Mouse (Mus musculus) CH12.LX (cell line): ENCODE measurements around the gene 9830107B12Rik. TPM values are rescaled to one million over a fixed set of nuclear protein-coding genes. Genes with fewer than 3 reads are reported as not detected.

ENCODE experiments used
- DNase-seq: peaks from one replicate; pipeline ENCODE4 v3.0.0-alpha.2; 2013; ENCODE audit errors: extremely low read depth
- H3K27ac ChIP-seq: 2 replicates; pipeline ENCODE4 v1.5.1; 2012; ENCODE audit warnings: low read depth, mild to moderate bottlenecking, control low read depth, moderate library complexity; ENCODE audit not compliant: insufficient read depth
- H3K27me3 ChIP-seq: replicated peaks from 2 replicates; pipeline ENCODE3; 2012; ENCODE audit warnings: inconsistent platforms
- H3K36me3 ChIP-seq, 2 experiments: replicated peaks in 1 of 2; 2 replicates each; pipeline versions ENCODE3 to v1.6.1; 2012; ENCODE audit warnings: inconsistent platforms in 1 of 2, low read length in 1 of 2, mild to moderate bottlenecking in 1 of 2, mixed read lengths in 1 of 2, moderate library complexity in 1 of 2; ENCODE audit not compliant: control insufficient read depth in 1 of 2, insufficient read depth in 1 of 2
- H3K4me1 ChIP-seq, 2 experiments: 2 replicates each; pipeline ENCODE4 v1.6.1; 2012; ENCODE audit warnings: inconsistent platforms in 1 of 2, moderate library complexity in 1 of 2; ENCODE audit not compliant: insufficient read depth in 2 of 2, control insufficient read depth in 1 of 2
- H3K4me2 ChIP-seq: 2 replicates; pipeline ENCODE4 v1.6.1; 2012; ENCODE audit warnings: low read depth, mild to moderate bottlenecking, control low read depth; ENCODE audit not compliant: poor library complexity, insufficient read depth, severe bottlenecking
- H3K4me3 ChIP-seq, 3 experiments: fragments of 150-350 bp in 1 of 3; sonication (generic) in 1 of 3; replicated peaks in 1 of 3; 2 replicates each; pipeline versions ENCODE3 to v1.5.1; 2011 to 2012; ENCODE audit warnings: low read depth in 2 of 3, low read length in 2 of 3, mild to moderate bottlenecking in 2 of 3, moderate library complexity in 2 of 3, control low read depth in 1 of 3, improper control_type of control experiment in 1 of 3, inconsistent platforms in 1 of 3, mixed read lengths in 1 of 3; ENCODE audit not compliant: poor library complexity in 1 of 3
- H3K79me2 ChIP-seq: replicated peaks from 2 replicates; pipeline ENCODE4 v1.6.1; 2012; ENCODE audit warnings: mild to moderate bottlenecking, moderate library complexity; ENCODE audit not compliant: control insufficient read depth, poor library complexity, insufficient read depth, severe bottlenecking; ENCODE audit errors: extremely low read depth
- H3K9ac ChIP-seq: 2 replicates; pipeline ENCODE4 v1.6.1; 2012; ENCODE audit warnings: low read depth, mild to moderate bottlenecking, control low read depth, moderate library complexity; ENCODE audit not compliant: insufficient read depth
- H3K9me3 ChIP-seq: replicated peaks from 2 replicates; pipeline ENCODE3; 2012; ENCODE audit warnings: low read length, inconsistent platforms, mixed read lengths
- CHD1 ChIP-seq: IDR thresholded peaks from 2 replicates; pipeline ENCODE4 v1.6.1; 2012; ENCODE audit warnings: low read depth, low read length, improper control_type of control experiment, inconsistent platforms
- CHD2 ChIP-seq: IDR thresholded peaks from 2 replicates; pipeline ENCODE4 v1.6.1; 2011; ENCODE audit warnings: low read length, improper control_type of control experiment
- CTCF ChIP-seq, 2 experiments: IDR thresholded peaks in 1 of 2; conservative IDR thresholded peaks in 1 of 2; 2 replicates each; pipeline ENCODE4 v1.5.1; 2011 to 2012; ENCODE audit warnings: low read depth in 2 of 2, low read length in 2 of 2, improper control_type of control experiment in 1 of 2, inconsistent platforms in 1 of 2, mild to moderate bottlenecking in 1 of 2, moderate library complexity in 1 of 2
- ETS1 ChIP-seq: conservative IDR thresholded peaks from 2 replicates; pipeline ENCODE4 v1.6.1; 2012; ENCODE audit warnings: low read depth, mild to moderate bottlenecking, inconsistent platforms, low read length, improper control_type of control experiment, moderate library complexity
- GABPA ChIP-seq: IDR thresholded peaks from 2 replicates; pipeline ENCODE4 v1.6.1; 2012; ENCODE audit warnings: low read depth, low read length, improper control_type of control experiment, inconsistent platforms; ENCODE audit not compliant: insufficient replicate concordance
- IRF4 ChIP-seq: IDR thresholded peaks from 2 replicates; pipeline ENCODE4 v1.6.1; 2014; ENCODE audit warnings: low read depth, mild to moderate bottlenecking, inconsistent platforms, low read length, improper control_type of control experiment
- JUN ChIP-seq: IDR thresholded peaks from 2 replicates; pipeline ENCODE4 v1.6.1; 2011; ENCODE audit warnings: low read depth, mild to moderate bottlenecking, low read length, improper control_type of control experiment, moderate library complexity; ENCODE audit not compliant: insufficient read depth
- RAD21 ChIP-seq: IDR thresholded peaks from 2 replicates; pipeline ENCODE4 v1.6.1; 2011; ENCODE audit warnings: low read depth, mild to moderate bottlenecking, low read length, improper control_type of control experiment, moderate library complexity
- SIN3A ChIP-seq: IDR thresholded peaks from 2 replicates; pipeline ENCODE4 v1.6.1; 2012; ENCODE audit warnings: low read length, improper control_type of control experiment, inconsistent platforms
- SMC3 ChIP-seq: IDR thresholded peaks from 2 replicates; pipeline ENCODE4 v1.6.1; 2011; ENCODE audit warnings: low read depth, low read length, improper control_type of control experiment
- USF1 ChIP-seq: IDR thresholded peaks from 2 replicates; pipeline ENCODE4 v1.6.1; 2014; ENCODE audit warnings: low read depth, mild to moderate bottlenecking, inconsistent platforms, low read length, improper control_type of control experiment
- USF2 ChIP-seq: conservative IDR thresholded peaks from 2 replicates; pipeline ENCODE4 v1.6.1; 2011; ENCODE audit warnings: low read depth, low read length, improper control_type of control experiment
- dilution Hi-C: fragments of 300-500 bp; cut with MboI; formaldehyde crosslinking; loops from 2 replicates; pipeline ENCODE4 v1.14.3; 2020; ENCODE audit warnings: low sequenced_read_pairs; ENCODE audit not compliant: extremely low pct_unique_long_range_greater_than_20kb, extremely low pct_ligation_motif_present
- in situ Hi-C: fragments of 300-500 bp; cut with MboI; formaldehyde crosslinking; loops from 3 replicates; pipeline ENCODE4 v1.14.3; 2019; ENCODE audit warnings: low sequenced_read_pairs, low pct_ligation_motif_present, low pct_unique_long_range_greater_than_20kb, mixed read lengths
- polyA plus RNA-seq: library from polyadenylated mRNA; unstranded; fragments of >175 nt; gene quantifications from 2 replicates; pipeline ENCODE4 v1.2.1, GENCODE M21; 2012; ENCODE audit warnings: low read depth; ENCODE audit not compliant: insufficient read length
- total RNA-seq, 2 experiments: library from RNA; depleted of rRNA; stranded (reverse); fragments of 300-350 nt in 1 of 2; fragments of >200 nt in 1 of 2; gene quantifications; 2 replicates each; pipeline ENCODE4 v1.2.3; 2012 to 2014

Gene 9830107B12Rik
- total and polyA plus RNA-seq, 3 experiments, result not detected

DNA sequence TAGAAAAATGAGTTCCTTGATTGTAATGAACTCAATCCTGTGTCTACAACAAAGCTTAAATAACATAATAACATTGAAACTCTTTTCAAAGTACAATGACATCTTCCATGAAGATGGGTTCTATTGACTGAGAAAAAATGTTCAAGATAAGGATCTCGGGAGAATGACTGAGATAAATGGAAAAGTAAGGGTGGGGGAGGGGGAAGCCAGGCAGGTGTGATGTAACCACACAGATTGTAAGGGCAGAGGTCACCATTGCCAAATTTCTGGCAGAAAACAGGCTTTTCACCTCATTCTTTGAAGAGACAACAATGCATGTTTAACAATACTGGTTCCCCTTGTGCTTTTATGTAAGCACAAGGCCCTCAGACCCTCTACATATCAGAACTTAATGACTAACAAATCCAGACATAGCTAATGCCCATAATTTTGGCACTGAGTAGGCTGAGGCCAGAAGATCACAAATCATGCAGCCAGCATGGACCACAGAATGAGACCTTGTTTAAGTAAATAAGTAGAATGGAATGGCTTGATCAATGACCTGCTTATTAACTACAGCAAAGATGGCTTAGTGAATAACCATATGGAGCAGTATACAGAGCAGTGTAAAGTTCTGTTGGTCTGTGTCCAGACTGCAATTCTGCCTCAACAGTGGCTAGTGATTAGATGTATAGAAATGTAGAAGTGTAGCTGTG is 11.5 kb upstream of the 9830107B12Rik start:
- no peak overlapping the region for H3K4me3 ChIP-seq

GRCm38 (mm10) chr17:48132810-48133209 is 13.3 kb downstream of the 9830107B12Rik start:
- dilution Hi-C loops (no loop called here), in situ Hi-C loops (no loop called here)
- no peak overlapping the region for H3K9ac ChIP-seq
- no peak for TF ChIP-seq CHD2
- TF ChIP-seq GABPA, result no peak
- H3K9me3 ChIP-seq, result no peaks in the 10 kb centered on the region
- no peaks in the 10 kb centered on the region for H3K27me3 ChIP-seq
- no peak overlapping the region for H3K27ac ChIP-seq
- no peaks in the 10 kb centered on the region for H3K4me1 ChIP-seq
- H3K4me2 ChIP-seq, result no peak overlapping the region
- H3K36me3 ChIP-seq, result no peaks in the 10 kb centered on the region
- H3K4me3 ChIP-seq, result no peak overlapping the region
- H3K79me2 ChIP-seq, result no peaks in the 10 kb centered on the region
- no peak for DNase-seq

More for the DNA sequence above, 11.5 kb upstream of the 9830107B12Rik start:
- no peak overlapping the region for H3K27ac ChIP-seq
- in situ Hi-C loops, result no loop called here
- no peaks in the 10 kb centered on the region for H3K4me1 ChIP-seq
- H3K79me2 ChIP-seq, result no peaks in the 10 kb centered on the region
- H3K36me3 ChIP-seq, result no peaks in the 10 kb centered on the region
- no peaks in the 10 kb centered on the region for H3K9me3 ChIP-seq
- no peak for DNase-seq
- H3K4me2 ChIP-seq, result no peak overlapping the region
- H3K9ac ChIP-seq, result no peak overlapping the region
- dilution Hi-C loops, result no loop called here
- no peaks in the 10 kb centered on the region for H3K27me3 ChIP-seq
- TF ChIP-seq ETS1 (no peak), USF1 (no peak)

- H3K36me3 ChIP-seq, result no peaks in the 10 kb centered on the region
- no peak for DNase-seq
- dilution Hi-C loops (no loop called here), in situ Hi-C loops (loop anchor here (25.0 kb wide), 1 partner anchor 167 kb away; the partner anchor contains the start of gene Treml2)
- peaks cover 17 to 25% of the 10 kb centered on the region in 2 experiments for H3K4me1 ChIP-seq
- peaks cover 11% of the 10 kb centered on the region for H3K9me3 ChIP-seq
- H3K9ac ChIP-seq, result no peak overlapping the region
- no peak overlapping the region for H3K4me2 ChIP-seq
- no peak overlapping the region for H3K4me3 ChIP-seq
- H3K79me2 ChIP-seq, result no peaks in the 10 kb centered on the region
- no peaks in the 10 kb centered on the region for H3K27me3 ChIP-seq
- no peak for TF ChIP-seq CHD1
- no peak overlapping the region for H3K27ac ChIP-seq
These were observed 25.6 kb downstream of the 9830107B12Rik start for GRCm38 (mm10) chr17:48120456-48120855.

- DNase-seq, result peak; percentile 84
- H3K9me3 ChIP-seq, result peaks cover 11% of the 10 kb centered on the region
- no peaks in the 10 kb centered on the region for H3K27me3 ChIP-seq
- H3K9ac ChIP-seq, result no peak overlapping the region
- TF ChIP-seq USF2 (no peak), JUN (no peak), IRF4 (0 out of 2 replicates have a peak, but pooled peaks have one; percentile 9), CTCF (conservative IDR thresholded peaks at IDR 0.05 in 1 of 2, IDR thresholded peaks at IDR 0.05 in 1 of 2; ENCODE audit: low read depth in 2 of 2, low read length in 2 of 2) (peak; percentile 80 to 99), SMC3 (peak; percentile 20; the same call in 1 of the 2 replicates), RAD21 (peak; percentile 46), ETS1 (no peak), SIN3A (no peak)
- H3K4me3 ChIP-seq, result no peak overlapping the region
- in situ Hi-C loops, result loop anchor here (10.0 to 25.0 kb wide), 2 partner anchors 168 to 215 kb away; partner anchors contain the start of gene Treml2
- H3K27ac ChIP-seq, result no peak overlapping the region
- no peaks in the 10 kb centered on the region for H3K36me3 ChIP-seq
- H3K4me2 ChIP-seq, result no peak overlapping the region
- dilution Hi-C loops, result no loop called here
- H3K4me1 ChIP-seq, result peaks cover 17 to 25% of the 10 kb centered on the region in 2 experiments
- H3K79me2 ChIP-seq, result no peaks in the 10 kb centered on the region
These were observed 26.4 kb downstream of the 9830107B12Rik start for GRCm38 (mm10) chr17:48119656-48120055.
